Mouse (Mus musculus) liver, adult (tissue): ENCODE measurements around the gene Actr5.

Experiments
- GATA4 ChIP-seq: IDR thresholded peaks from 2 replicates; pipeline ENCODE4 v1.6.1; 2014; ENCODE audit warnings: mild to moderate bottlenecking, low read length; ENCODE audit not compliant: insufficient replicate concordance

Gene Actr5

GRCm38 (mm10) chr2:158669199-158670195 is 44.8 kb downstream of the Actr5 start:
- no peak for TF ChIP-seq GATA4

- TF ChIP-seq GATA4 = no peak
Observed at GRCm38 (mm10) chr2:158670571-158670970, 45.9 kb downstream of the Actr5 start.

GRCm38 (mm10) chr2:158672829-158673228 is 48.1 kb downstream of the Actr5 start:
- peak; percentile 76; the same call in 1 of the 2 replicates for TF ChIP-seq GATA4

- TF ChIP-seq GATA4 = no peak
Observed at GRCm38 (mm10) chr2:158673493-158673892, 48.8 kb downstream of the Actr5 start.

- TF ChIP-seq GATA4 = no peak
Observed at GRCm38 (mm10) chr2:158674131-158674530, 49.4 kb downstream of the Actr5 start.

- TF ChIP-seq GATA4 = no peak
Observed at GRCm38 (mm10) chr2:158674759-158675158, 50.1 kb downstream of the Actr5 start.

GRCm38 (mm10) chr2:158675161-158675560 is 50.5 kb downstream of the Actr5 start:
- TF ChIP-seq GATA4 = no peak

- TF ChIP-seq GATA4 = no peak
Observed at GRCm38 (mm10) chr2:158675907-158676533, 51.3 kb downstream of the Actr5 start.

GRCm38 (mm10) chr2:158677946-158678345 is 53.3 kb downstream of the Actr5 start:
- no peak for TF ChIP-seq GATA4

- TF ChIP-seq GATA4 = no peak
Observed at GRCm38 (mm10) chr2:158679091-158679490, 54.4 kb downstream of the Actr5 start.

GRCm38 (mm10) chr2:158680357-158680889 is 55.7 kb downstream of the Actr5 start:
- TF ChIP-seq GATA4 = no peak

- no peak for TF ChIP-seq GATA4
Observed at GRCm38 (mm10) chr2:158681714-158682113, 57.0 kb downstream of the Actr5 start.

- no peak for TF ChIP-seq GATA4
Observed at GRCm38 (mm10) chr2:158682344-158683037, 57.8 kb downstream of the Actr5 start.

GRCm38 (mm10) chr2:158683038-158683413 is 58.3 kb downstream of the Actr5 start:
- TF ChIP-seq GATA4 = no peak

- no peak; the same call in 1 of the 2 replicates for TF ChIP-seq GATA4
Observed at GRCm38 (mm10) chr2:158684247-158684843, 59.7 kb downstream of the Actr5 start.
